Mouse (Mus musculus) frontal cortex, postnatal 36 days (tissue): ENCODE results near the gene Sox5.

ENCODE experiments used
- DNase-seq, 2 experiments: peaks; one replicate each; pipeline ENCODE4 v3.0.0; 2022; ENCODE audit warnings: low spot score in 2 of 2

Gene Sox5

GRCm38 (mm10) chr6:144336789-144337188 is 445.0 kb downstream of the Sox5 start:
- no peak for DNase-seq

DNA sequence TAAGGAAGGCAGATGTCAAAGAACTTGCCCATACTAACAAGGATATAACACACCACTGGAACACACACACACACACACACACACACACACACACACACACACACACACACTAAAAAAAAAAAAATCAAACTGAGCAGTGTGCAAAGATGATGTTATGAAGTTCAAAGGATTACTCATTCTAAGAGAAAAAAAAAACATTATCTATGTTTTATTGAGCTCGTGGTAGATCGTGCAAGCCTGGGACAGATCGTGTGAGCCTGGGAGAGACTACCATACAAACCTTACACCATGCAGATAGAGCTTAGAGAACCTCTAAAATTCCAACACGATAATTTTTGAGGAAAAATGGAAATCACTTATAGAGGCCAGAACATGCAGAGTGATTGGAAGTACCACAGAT is 448.6 kb downstream of the Sox5 start:
- no peak for DNase-seq

DNA sequence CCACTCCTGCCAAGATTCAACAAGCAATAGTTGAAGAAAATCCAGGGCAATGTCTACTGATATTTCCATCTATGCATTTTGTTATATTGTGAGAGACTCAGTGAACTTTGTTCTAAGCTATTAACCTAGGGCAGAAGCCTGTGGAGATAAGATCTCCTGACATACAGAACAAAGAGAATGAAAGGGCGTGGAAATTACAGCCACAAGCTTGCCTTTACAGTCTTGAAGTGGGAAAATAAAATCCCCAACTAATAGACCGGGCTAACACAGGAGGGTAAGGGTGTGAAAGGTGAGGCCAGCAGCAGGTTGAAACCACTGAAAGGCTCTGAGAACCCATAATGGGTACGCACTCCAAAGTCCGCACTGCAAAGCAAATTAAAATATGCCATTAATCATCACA is 449.8 kb downstream of the Sox5 start:
- DNase-seq, result no peak

DNA sequence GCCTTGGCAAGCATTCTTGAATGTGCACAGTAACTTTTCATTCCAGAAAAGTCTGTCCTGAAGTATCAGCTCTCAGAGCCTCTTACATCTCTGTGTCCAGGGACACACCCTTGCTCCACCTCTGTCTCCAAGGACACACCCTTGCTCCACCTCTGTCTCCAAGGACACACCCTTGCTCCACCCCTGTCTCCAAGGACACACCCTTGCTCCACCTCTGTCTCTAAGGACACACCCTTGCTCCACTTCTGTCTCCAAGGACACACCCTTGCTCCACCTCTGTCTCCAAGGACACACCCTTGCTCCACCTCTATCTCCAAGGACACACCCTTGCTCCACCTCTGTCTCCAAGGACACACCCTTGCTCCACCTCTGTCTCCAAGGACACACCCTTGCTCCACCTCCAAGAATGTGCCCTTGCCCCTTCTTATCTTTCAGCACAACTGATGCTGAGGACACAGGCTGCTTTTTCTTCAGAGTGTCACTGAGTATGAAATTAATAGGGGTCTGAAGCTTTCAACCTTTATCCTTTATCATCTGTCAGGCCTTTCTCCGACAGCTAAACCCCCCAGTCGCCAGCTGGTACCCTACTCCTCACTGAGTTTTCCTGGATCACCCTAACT is 452.4 kb downstream of the Sox5 start:
- no peak for DNase-seq

DNA sequence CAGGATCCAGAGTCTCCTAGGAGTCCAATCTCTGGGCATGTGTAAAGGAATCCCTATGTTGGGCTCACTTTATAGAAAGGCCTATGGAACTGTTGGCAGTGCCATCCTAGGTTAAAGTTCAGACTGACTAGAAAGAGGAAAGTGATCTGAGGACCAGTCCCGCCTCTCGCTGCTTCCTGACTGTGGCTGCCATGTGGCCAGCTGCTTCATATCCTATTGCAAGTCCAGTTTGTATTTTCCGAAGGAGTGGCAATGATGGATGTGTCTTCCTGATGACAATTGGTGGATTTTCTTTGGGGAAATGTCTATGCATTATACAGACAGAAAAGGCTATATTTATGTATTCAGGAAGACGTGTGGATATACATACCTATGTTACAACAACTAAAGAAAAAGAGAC is 453.0 kb downstream of the Sox5 start:
- DNase-seq, result no peak

GRCm38 (mm10) chr6:144326817-144327216 is 455.0 kb downstream of the Sox5 start:
- no peak for DNase-seq

DNA sequence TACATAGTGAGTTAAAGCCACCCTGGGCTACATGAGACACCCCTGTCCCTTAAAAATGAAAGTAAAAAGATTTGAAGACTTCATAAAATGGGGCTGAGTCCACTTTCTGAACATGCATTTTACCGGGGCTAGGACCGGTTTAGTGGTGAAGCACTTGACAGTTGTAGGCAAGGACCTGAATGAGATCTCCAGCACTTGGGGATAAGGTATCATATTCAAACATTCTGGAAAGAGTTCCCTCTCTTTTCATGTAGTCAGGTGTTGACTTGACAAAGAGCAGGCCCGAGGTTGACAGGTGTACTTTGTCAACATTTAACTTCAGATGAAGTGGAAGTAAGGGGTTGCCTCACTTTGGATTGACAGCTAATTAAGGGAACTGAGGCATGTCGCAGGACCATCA is 458.4 kb downstream of the Sox5 start:
- DNase-seq, result no peak

DNA sequence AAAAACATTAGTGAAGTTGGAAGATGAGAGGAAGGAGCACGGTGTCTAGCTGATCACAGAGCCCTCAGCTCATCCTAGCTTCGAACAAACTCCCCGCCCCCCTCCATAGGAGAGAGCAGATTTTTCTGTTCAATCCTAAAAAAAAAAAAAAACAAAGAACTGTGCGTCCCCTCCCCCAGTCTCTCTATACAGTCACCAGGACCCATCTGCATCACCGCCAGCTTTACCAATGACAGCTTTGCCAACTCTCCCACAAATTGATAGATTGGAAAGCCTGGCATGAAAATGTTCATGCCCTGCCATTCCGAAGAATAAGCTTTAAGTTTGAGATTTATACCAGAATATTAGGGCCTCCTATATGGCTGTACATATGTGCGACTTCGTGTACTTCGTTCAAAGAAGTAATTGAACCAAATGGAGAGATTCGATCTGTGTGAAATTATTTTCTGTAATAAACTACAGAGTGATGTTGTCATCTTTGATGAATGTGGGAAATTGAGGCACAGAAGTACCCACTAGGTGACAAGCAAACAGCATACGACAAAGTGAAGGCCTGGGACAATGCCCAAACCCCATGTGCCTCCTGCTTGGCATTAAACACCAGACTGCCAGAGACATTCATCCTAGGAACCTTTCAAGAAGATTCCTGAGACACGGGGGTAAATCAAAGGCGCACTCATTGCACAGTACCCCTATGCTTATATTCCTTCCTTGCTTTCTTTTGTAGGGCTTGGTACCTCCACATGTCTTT is 459.3 kb downstream of the Sox5 start:
- no peak for DNase-seq

DNA sequence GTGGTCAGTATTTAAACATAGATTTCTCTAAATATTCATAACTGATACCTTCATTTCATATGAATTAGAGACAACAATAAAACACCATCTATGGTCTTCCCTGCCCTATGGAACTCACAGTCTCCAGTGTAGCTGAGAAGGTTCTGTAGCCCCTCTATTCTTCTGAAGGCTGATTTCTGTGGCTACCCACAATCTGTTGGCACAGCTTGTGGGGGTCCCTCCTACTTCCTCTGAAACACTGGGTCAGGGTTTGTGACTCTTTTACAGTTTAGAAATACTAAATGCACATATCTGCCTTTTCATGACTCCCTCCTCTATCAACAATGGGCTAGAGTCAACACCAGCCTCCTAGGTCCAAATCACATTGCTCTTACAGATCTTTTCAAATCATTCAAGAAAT is 461.4 kb downstream of the Sox5 start:
- no peak for DNase-seq

DNA sequence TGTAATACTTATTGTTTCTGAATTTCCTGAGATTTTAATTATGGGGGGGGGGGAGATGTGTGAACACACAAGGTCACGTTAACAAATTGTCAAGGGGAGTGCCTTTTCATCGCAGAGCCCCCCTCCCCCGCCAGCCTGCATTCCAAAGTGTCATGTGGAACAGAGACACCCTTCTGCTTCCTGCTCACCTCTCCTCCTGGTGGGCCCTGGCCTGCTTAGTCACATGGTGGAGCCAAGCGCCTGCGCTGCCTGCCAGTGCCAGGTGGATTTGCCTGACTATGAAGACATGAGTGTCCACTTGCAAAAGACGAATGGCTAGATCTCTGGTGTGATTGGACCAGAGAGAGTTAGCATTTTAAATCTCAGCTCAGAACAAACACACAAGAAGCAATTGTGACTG is 462.1 kb downstream of the Sox5 start:
- no peak for DNase-seq

- DNase-seq, result no peak
Observed at GRCm38 (mm10) chr6:144312781-144313754, 468.7 kb downstream of the Sox5 start.

DNA sequence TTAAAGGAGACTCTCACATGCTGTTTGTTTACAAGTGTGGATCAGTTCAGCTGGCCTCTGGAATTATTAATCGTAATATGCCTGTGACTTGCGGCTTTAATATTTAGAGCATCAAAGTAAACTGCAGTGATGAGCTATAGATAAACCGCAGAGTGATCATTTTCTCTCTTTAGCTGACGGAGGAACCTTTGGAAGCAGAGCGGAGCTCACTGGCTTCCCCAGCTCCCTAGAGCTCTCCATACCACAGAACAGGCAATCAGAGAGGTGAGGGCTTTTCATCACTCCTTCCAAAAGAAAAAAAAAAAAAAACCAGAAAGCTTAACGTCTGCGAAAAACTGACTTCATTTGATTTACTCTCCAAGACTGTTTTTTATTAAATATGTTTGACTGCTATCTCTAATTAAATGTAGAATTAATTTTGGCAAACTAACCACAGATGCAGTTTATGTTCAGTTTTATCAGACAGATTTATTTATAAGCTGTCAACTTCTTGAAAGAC is 469.4 kb downstream of the Sox5 start:
- no peak for DNase-seq

GRCm38 (mm10) chr6:144311754-144312153 is 470.0 kb downstream of the Sox5 start:
- no peak for DNase-seq

DNA sequence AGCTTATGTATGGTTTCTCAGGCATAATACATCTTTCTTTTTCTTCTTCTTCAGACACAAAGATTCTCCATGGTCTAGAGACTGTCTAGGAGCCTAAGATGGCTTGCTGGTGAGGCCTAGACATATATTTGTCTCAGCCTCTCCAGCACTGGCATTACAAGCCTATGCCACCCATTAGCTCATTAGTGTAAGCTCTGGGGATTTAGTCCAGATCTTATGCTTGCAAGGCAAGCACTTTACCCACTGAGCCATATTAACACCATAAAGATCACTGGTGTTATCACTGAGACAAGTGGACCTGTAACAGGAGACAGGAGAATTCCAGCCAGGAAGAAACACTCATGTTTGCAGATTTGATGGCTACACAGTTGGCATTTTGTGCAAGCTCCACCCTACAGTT is 472.6 kb downstream of the Sox5 start:
- no peak for DNase-seq

- DNase-seq, result no peak
Observed at GRCm38 (mm10) chr6:144307551-144308149, 474.1 kb downstream of the Sox5 start.

DNA sequence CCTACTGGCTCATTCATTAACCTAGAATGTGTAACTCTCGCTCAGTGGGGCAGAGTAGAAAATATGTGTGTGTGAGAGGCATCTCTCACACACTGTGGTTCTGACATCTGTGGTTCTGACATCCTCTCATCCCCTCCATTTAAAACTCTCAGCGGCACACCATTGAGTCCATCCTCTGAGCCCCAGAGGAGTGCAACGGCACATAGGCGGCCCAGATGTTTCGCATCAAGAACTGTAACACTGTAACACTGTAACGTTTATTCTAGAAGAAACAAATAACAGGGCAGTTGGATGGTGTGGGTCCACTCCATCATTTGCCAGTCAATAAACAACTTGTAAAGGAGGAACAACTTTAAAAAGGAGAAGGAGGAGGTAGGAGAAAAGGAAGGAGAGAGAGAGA is 479.0 kb downstream of the Sox5 start:
- DNase-seq, result no peak

DNA sequence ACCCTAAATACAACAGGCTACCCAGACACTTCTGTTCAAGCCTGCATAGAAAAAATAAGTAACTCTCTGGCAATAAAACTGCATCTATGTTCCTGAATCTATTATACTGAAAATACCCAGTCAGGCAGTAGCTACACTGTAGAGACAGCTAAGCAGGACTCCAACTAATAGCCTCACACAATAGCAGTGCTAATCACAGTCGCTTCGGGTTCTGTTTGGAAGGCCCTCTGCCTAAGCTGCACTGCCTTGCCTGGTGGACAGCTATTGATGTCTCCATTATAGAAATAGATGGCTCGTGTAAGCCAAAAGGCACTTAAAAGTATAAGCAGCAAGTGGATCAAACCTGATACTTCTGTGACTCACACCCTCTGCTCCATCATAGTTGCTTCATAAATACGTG is 480.7 kb downstream of the Sox5 start:
- no peak for DNase-seq

DNA sequence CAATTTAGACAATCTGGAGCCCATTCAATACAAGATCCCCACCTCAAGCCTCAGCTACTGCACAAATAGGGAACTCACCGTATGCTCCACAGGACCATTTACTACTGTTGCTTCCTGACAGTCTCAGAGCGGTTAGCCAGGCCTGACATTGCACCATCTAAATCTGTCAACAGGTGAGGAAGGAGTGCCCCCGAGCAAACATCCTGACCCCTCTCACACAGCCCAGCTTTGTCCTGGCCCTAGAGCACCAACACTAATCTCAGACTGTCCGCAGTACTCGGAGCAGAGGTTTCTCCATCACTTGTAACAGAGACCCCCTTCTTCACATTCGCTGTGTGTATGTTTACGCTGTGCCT is 482.3 kb downstream of the Sox5 start:
- DNase-seq, result no peak

DNA sequence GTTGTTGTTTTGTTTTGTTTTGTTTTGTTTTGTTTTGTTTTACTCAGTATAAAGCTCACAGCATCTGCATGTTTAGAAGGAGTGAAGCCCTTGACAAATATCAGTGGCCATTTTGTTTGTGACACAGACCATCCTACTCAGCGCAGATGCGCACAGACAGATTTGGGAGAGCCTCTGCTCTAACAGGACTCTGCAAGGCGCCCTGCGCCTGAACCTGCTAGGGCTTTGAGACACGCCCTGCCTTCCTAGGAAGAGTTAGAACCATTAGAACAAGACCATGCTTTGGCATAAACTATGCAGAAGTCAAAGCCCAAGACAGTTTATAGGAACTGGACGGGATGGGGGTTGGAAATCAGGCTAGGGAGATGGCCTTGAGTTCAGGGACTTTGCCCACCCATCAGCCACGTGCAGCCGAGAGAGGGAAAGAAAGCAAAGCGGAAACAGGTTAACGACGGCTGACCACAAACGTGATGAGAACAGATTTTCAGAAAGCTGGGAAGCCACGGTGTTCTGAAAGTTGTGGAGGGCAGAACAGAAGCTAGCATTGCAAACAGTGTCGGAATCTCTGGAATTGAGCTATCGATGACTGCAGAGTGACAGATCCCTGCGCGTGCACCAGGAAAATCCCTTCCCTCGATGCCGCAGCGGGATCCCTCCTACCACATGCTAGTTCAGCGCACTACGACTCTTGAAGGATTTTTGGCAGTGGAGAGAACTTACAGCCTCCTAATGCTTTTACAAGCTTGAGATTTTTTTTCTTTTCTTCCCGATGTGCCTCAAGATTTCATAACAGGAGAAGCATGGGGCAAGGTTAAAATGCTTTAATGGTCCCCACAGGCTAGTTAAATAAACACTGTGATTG is 482.9 kb downstream of the Sox5 start:
- DNase-seq, result no peak

GRCm38 (mm10) chr6:144297846-144298245 is 483.9 kb downstream of the Sox5 start:
- DNase-seq, result no peak

DNA sequence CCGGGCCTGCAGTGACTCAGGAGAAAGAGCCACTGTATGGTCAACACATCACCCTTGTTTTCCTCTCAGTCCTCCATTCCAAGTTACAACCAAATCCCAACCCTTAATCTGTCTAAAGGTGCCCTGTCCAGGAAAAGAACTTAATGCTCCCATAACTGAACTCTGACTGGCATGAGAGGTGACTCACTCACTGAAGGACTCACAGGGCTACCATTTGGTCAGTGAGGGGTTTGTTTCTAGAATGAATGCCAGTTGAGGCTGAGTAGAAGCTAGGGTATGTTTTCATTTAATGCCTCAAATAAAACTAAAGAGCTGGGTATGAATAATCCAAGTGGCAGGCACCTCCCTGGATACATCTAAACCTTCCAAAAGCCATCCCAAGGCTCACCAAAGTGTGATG is 484.6 kb downstream of the Sox5 start:
- no peak for DNase-seq
